Mouse (Mus musculus) ovary, postnatal 14 days (tissue): Measurements from ENCODE around the gene Poc1a.

Source experiments
- DNase-seq: peaks from one replicate; pipeline ENCODE4 v3.0.0; 2022; ENCODE audit warnings: low spot score

Gene Poc1a

DNA sequence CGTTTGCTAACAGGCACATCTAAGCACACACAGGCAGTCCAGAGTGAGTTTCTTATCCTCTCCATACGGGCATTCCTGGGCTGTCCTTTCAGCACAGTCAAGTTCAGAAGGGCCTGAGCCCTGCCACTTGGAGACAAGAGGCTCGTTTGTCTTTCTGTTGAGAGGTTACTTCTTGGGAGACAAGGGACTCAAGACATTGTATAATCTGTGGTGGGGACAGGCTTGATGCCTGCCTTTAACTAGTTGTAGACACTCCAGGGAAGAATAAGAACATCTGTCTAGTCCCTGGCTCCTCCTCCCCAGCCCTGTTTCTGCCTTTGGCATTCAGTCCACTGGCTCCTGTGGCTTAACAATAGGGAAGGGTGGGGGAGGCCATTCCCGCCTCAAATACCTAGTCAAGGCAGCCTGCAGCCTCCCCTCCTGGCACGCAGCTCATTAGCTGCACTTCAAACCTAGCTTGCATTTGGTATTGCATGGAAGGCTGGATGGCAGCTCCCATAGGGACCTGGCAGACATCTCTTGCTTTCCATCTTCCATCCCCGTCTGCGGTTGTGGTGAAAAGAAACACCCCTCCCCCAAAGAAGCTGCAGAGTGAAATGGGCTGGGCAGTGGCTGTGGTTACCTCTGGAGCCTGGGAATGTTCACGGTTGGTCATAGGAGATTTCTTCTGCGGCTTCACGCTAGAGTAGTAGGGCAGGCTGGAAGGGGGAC lies 57.8 kb downstream of the Poc1a start:
- no peak for DNase-seq

GRCm38 (mm10) chr9:106339173-106339558 lies 58.3 kb downstream of the Poc1a start:
- DNase-seq = no peak

- DNase-seq = no peak
Observed at GRCm38 (mm10) chr9:106339730-106340129, 58.9 kb downstream of the Poc1a start.

DNA sequence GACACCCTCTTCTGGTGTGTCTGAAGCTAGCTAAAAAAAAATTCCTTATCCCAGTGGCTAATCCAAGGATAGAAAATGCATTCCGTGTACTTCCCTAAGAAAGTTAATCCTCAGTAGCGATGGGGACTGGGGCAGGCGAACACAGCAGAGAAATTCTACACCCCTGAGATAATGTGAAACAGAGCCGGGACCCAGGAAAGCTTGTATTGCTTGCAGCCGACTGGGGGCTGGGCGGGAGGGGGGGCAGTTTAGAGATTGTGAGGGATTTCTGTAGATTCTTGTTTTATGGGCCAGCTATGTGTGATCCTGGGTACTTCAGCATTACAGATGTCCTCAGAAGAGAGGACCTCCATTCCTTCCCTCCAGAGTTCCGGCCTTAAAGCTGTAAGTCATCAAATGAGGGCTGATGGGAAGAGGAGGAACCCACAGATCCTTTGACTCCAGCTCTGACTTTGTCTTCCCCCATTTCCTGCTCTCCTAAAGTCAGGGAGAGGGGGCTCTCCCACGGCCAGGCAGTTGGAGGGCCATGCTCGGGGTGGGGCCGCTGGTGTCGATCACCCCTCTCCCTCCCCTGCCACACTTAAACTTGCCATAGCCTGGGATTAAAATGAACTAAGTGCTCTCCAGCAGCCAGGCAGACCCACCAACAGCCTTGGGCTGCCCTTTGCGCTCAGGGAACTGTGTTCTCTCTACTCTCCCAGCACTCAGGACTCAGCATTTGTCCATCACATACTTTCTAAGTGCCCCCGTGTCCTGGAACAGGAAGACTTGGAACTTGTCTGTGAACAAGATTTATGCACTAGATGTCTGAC lies 59.8 kb downstream of the Poc1a start:
- no peak for DNase-seq

GRCm38 (mm10) chr9:106341313-106341686 lies 60.4 kb downstream of the Poc1a start:
- no peak for DNase-seq

- no peak for DNase-seq
Observed at GRCm38 (mm10) chr9:106342573-106342972, 61.7 kb downstream of the Poc1a start.

DNA sequence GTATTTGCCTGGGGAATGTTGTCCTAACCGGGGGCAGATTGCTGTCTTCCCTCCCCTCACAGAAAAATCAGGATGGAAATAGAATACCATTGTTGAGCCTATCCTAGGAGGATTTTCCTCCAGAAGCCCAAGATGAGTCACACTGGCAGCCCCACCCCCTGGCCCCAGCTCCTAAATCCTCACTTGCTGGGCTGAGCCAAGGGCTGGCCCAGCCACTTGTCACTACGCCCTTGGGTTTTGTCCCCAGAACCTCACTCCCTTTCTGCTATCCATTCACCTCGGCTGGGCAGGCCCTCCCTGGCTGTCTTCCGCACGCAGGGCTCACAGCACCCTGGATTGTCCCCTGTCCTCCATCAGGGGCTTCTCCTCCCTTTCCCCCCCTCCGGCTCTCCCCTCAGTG lies 64.3 kb downstream of the Poc1a start:
- peak; percentile 34 for DNase-seq

- DNase-seq = no peak
Observed at GRCm38 (mm10) chr9:106345630-106346029, 64.8 kb downstream of the Poc1a start.

GRCm38 (mm10) chr9:106348281-106348680 lies 67.4 kb downstream of the Poc1a start:
- DNase-seq = no peak

- no peak for DNase-seq
Observed at GRCm38 (mm10) chr9:106349075-106349474, 68.2 kb downstream of the Poc1a start.

DNA sequence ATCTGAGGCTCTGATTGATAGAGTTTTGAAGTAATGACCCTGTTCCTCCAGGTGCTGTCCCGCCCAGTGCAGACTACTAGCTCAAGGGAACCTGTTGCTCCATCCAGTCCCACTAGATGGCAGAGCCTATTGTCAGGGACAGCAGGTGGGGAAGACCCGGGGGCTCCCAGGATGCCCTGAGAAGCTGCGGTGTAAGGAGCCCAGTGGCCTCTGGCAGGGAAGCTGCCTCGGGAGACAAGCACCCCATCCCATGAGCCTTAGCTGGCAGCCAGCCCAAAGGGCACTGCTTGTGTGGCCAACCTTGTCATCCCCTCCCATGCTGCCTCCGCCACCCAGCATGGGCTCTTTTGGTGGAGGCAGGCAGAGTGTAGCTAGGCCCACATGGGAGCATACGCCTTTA lies 70.3 kb downstream of the Poc1a start:
- no peak for DNase-seq

GRCm38 (mm10) chr9:106353779-106354178 lies 72.9 kb downstream of the Poc1a start:
- no peak for DNase-seq

DNA sequence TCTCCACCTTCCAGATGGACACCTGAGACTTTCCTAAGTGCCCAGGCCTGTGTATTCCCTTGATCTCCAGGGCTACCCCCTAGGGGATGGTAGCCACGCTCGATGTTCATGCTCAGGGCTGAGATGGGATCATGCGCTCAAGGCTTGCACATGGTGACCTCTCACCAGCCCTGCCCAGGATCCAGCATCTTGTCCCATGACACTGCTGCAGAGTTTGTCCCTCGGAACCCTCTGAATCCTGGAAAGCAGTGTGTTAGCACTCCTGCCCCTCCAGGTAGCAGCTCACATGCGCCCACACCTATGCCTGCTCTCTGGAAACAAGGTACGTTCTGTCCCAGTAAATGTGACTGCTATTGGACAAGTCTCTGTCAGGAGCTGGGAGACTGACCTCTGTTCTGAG lies 73.9 kb downstream of the Poc1a start:
- no peak for DNase-seq

DNA sequence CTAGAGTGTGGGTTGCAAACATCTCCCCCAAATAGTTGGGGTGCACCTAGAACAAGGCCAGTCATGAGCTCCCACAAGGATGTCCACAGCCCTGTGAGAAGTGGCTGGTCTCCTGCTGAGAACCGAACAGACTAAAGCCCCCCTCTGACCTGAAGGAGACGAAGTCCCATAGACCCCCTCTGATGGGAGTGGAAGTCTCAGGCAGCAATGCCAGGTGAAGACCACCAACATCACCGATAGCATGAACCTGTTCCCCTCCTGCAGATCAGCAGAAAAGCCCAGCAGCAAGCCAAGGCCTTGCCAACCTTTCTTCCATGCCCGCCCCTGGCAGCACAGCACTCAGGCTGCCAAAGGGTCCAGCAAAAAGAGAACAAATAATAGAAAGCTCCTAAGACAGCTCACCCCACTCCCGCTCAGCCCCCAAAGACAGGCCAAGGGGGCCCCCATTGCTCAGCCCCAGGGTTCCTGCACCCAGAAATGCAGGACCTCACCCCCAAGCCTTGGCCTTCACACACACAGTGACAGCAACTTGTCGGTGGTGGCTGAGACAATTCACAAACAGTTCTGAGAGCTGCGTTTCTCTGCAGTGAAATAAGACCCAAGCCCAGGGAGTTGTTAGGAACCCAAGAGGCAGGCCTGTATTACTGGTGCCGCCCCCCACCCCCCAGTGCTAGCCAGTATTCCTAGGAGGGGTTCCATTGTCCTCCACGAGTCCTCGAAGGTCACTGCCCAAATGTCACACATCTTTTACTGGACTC lies 74.5 kb downstream of the Poc1a start:
- DNase-seq = no peak

DNA sequence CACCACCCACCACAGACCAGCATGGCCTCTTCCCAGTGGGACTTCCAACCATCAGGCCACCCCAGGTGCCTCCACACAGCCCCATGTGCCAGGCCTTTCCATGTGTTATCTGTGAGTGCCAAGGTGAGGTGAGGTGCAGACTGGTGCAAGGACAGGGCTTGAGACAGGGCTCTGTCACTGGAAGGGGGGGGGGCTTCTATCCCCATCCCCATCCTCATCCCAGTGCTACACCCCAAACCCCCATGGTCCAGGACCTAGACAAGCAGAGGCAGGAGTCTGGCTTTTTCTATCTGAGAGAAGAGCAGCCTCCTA lies 75.1 kb downstream of the Poc1a start:
- DNase-seq = no peak

DNA sequence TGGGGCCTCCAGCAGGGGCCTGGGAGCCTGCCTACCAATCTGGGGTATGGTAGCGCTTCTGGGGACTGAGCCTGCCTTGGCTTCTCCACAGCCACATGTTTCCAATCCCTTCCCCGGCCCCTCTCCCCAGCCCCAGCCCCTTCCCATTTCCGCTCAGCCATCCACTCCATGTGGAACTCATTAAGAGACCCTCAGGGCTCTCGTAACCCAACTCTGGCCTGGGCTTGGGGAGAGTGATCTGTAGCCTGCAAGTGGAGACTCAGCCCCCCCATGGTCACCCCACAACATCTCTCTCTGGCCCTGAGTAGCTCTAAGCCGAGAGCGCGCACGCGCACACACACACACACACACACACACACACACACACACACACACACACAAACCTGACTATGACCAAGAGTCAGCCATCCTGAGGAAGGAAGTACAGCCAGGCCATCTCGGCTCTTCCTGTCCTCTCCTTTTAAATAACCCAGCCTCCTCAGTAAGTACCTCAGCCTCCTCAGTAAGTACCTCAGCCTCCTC lies 75.5 kb downstream of the Poc1a start:
- DNase-seq = no peak

- DNase-seq = no peak
Observed at GRCm38 (mm10) chr9:106357167-106357566, 76.3 kb downstream of the Poc1a start.

- DNase-seq = no peak
Observed at GRCm38 (mm10) chr9:106359297-106359696, 78.4 kb downstream of the Poc1a start.

DNA sequence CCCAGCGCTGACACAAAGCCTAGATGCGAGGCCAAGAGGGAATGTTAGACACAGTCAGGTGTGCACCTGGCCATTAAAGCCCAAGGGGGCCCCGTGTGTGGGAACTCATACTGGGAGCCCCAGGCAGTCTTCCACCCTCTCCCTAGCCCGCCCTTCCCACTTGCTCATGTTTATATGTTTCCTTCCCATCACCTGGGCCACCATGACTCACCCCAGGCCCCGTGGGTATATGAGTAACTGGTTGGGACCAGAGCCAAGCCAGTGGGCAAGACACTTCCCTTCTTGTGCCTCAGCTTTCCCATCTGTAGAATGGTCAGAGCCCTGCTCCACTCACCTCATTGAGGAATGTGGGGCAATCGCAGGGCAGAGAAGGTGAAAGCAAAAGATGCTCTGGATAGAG lies 80.3 kb downstream of the Poc1a start:
- DNase-seq = no peak

GRCm38 (mm10) chr9:106365333-106365732 lies 84.5 kb downstream of the Poc1a start:
- no peak for DNase-seq

GRCm38 (mm10) chr9:106366188-106366587 lies 85.3 kb downstream of the Poc1a start:
- no peak for DNase-seq

GRCm38 (mm10) chr9:106367001-106367400 lies 86.1 kb downstream of the Poc1a start:
- no peak for DNase-seq

GRCm38 (mm10) chr9:106367592-106368111 lies 86.8 kb downstream of the Poc1a start:
- peak; percentile 96 for DNase-seq
